Mouse (Mus musculus): ENCODE results near the gene Prdm2.

DNA sequence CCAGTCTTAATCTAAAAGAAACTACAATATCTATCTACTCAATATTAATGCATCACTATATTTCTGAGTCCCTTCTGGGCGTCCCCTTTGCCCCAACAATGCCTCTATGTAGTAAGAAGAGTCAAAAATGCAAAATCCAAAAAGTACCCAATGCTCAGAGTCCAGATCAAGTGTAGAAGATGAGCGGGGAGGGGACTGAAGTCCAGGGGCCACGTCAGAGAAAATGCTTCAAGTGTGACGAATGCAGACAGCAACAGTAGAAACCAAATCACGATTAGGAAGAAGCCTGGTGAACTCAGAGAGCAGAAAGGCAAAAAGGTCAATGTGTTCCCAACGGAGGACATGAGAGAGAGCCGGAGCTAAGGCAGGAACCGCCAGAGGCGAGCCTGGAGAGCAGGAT is 27.3 kb downstream of the Prdm2 start:
- TF ChIP-seq CTCF (conservative IDR thresholded peaks at IDR 0.05; ENCODE audit: low read length) (no peak), NANOG (IDR thresholded peaks at IDR 0.05; ENCODE audit: borderline replicate concordance, low read length) (no peak)
